Mouse (Mus musculus) T-helper 1 cell (primary cell): ENCODE measurements around the gene Hmga2.
"Not testable (repeated sequence)": the region's sequence is repeated elsewhere in the genome, so short reads cannot be mapped to it uniquely, and the experiment has no call there.

ENCODE experiments used
- in situ Hi-C: fragments of 300-600 bp; cut with MboI, MseI; formaldehyde crosslinking; loops from one replicate; pipeline ENCODE4 v1.15.1; 2025; ENCODE audit warnings: high pct_unique_total_duplicates

Hmga2 gene

DNA sequence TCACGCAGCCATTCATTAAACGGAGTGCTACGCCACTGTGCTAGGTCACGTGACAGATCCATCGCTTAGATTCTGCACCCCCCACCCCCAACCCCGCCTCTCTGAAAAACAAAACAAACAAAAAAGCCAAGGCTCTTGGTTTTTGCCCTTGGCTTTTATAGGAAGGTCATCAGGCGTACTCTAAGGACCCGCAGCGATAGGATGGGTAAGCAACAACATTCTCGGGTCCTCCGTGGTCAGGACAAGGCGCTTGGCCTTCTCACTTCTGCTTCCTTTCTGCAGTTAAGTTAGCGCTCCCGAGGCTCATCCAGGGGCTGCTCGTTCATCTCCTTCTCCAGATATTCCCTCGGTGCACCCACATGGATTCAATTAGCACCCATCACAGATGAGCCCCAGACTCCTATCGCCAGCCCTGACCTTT is 79.0 kb downstream of the Hmga2 start:
- in situ Hi-C loops, result no loop called here

DNA sequence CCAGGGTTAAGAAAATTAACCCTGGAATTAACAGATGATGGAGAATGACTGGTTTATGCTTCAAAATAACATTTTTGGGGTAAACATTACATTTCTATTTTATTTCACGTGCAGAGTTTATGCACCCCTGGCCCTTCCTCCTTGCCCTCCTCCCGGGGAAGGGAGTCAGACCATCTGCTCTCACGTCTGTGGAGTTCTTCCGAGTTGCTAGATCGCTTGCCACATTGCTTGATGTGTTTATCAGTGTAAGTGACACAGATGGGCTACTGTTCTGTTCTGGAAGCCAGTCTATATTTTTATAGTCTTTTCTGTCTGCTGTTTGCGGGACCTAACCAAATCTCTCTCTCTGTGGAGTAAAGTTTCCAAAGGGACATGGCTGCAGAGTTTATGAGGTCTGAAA is 80.7 kb downstream of the Hmga2 start:
- in situ Hi-C loops, result no loop called here

DNA sequence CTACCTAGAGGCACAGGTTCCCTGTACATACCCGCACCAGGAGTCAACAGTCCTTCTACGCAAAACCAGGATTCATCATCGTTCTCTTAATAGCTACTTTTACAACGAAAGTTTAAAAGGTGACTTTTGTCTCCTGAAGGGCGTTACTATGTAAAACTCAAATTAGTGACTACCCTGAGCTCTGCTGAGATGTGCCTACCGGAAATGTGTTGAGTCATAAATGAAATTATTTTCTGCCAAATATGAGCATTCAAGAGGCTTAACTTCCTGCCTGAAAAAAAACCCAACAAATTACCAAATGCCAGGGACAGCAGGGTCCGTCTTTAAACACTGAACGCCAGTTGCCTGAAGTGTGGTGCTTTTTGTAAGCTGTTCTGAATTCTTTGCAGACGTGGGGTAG is 81.5 kb downstream of the Hmga2 start:
- in situ Hi-C loops, result no loop called here

DNA sequence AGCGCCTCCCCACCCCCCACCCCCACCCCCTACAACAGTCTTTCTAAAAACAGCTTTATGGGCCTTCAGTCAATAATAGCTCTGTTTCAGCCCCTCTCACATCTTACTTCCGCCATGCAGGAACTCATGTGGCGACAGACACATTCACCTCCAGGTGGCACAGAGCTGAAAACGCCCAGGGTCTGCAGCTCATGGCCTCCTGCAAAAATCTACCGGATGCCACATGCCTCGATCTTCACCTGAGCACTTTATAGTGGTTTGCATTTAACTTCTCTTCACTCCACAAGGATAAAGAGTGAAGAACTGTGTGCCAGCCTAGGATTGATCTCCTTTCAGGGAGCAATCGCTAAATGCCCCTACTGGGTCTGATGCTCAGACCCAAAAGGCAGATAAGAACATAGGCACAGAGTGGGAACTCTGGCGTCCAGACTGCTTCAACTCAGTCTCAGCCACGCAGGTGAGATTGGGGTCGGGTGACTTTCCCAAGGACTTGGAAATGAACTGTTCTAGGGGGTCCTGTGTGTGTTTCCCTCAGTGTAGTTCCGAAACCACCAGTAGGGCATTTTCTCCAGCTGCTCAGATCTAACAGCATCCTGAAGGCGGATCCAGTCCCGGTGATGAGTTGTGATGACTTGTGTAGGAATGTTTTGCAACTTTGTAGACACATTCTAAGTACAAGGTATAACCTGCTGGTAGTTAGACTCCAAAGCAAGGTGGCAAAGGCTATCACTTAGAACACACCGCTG is 84.1 kb downstream of the Hmga2 start:
- in situ Hi-C loops, result no loop called here

DNA sequence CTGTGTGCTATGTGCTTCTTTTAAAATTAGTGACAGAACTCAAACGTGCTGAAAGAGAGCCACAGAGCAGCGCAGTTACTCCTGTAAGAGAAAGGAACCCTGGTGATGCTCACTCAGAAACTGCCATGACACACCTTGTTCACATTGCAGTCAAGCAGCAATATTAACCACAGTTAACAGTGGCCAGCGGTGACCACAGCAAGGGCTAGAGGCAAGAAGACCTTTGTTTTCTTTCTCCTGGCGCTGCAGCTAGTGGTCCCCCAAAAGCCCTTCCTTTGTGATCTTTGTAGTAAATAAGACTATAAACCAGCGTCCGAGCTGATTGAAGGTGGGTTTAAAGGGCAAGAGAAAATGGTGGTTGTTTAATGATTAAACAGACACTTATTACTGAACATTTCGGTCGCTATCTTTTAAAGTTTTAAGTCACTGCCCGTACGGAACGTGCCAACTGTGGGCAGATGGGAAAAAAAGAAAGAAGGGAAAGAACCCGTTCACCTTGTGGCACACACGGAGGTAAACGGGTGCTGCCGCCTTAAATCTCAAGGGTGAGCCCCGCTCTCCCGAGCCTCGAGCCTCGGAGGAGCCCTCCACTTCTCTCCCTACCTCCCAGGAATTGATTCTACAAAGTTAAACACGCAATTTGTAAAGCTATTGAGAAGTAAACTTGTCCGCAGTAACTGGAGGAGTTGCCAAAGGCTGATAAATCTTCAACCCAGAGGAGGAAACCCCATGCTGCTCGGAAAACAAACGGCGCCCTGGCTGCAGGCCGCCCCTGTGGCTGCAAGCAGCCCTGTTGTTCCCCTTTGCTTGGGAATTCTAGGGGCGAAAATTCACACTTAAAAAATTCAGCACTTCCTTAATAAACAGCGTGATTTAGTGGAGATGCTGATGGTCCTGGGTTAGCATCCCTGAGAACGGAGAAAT is 85.1 kb downstream of the Hmga2 start:
- in situ Hi-C loops, result no loop called here

DNA sequence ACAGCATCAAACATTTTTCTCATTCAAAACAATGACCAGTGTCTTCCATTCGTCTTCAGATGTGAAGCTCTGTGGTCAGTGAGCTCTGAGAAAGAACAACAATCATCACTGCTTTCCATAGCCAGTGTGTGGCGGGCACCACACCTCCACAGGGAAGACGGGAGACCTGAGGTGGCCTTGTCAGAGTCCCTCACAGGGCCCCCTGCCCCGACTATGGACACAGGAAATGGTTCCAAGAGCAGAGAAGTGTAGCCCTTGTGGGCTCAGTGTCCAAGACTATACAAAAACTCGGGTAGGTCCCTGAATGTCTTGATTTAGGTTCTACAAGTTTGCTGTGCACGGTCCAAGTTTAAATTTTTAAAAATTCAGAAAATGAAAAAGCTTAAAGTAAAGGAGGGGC is 86.6 kb downstream of the Hmga2 start:
- in situ Hi-C loops, result no loop called here

DNA sequence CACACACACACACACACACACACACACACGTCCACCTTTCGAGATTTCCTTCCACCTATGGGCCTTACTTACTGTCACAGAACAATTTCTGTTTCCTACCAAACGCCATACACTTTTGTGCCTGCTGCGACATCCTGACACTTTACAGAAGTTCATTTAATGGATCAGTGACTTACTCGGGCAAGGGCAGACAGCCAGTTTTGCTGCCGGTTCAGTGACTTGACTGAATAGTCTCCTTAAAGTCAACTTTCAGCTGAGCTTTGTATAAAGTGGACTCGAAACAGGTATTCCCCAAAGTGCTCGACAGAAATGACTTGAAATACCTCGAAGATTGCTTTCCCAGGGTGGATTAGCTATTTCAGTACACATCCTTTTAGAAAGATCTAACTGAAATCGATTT is 87.3 kb downstream of the Hmga2 start:
- in situ Hi-C loops, result no loop called here

DNA sequence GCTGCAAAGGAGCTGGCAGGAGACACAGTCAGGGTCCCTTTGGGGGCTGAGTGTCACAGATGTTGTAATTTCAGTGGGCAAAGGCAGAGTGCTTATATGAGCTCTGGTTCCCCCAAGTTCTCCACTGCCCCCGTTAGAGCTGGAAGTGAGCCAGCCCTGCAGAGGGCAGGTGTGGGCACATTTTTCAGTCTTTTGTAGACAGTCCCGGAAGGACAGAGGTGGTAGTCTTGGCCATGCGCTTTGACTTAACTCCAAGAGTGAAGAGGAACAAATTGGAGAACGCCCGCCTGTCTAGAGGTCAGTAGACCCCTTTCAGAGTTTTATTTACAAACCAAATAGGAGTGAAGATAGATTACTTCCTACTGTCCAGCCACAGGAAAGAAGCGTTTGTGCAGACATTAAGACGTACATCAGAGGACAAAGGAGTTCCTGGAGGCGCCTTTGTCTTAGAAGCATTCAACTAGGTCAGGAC is 87.8 kb downstream of the Hmga2 start:
- in situ Hi-C loops, result no loop called here

DNA sequence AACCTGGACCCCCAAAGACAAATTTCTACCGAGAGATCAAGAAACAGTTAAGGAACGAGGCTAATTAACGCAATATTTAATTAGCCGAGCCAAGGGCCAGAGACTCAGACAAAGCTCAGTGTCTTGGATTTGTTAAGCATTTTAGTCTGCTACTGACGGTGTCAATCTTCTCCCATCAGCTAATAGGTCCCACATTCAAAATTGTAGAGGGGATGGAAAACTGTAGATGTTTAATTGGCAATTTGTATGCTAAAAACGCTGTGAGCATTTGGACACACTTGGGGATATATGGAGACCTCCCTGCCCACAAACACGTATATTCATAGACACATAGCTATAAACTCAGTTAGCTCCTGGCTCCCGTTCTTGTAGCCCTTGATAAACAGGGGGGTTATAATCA is 89.2 kb downstream of the Hmga2 start:
- in situ Hi-C loops, result no loop called here

DNA sequence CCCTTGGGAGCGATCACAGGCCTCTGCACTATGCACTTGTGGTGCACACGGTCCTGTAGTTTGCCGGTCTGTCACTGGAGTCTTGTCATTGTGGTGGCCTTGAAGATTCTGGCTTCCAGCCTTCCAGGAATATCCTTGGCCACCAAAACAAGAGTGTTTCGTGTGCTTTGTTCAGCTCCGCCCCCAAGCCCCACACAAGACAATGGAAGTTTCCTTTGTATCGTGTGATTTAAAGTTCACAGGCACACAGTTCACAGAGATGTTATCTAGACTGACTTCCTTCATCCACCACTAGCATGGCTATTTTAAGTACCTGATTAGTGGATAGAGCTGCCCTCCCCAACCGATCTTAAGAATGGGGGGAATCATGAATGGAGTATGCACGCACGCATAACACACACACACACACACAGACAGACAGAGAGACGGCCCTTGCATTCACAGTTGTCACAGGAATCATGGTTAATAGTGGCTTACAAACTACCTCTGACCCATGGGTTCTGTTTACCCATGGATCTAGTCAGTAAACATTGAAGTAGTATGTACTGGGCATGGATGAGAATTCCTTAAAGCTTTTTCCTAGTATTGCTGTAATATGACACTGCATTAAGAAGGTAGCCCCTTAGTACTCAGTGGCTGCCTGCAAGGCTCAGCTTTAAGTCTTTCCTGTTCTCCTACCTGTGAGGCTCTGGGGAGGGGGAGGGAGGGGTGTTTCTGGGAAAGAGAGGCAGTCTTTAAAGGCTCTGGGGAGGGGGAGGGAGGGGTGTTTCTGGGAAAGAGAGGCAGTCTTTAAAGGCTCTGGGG is 91.3 kb downstream of the Hmga2 start:
- in situ Hi-C loops, result no loop called here

DNA sequence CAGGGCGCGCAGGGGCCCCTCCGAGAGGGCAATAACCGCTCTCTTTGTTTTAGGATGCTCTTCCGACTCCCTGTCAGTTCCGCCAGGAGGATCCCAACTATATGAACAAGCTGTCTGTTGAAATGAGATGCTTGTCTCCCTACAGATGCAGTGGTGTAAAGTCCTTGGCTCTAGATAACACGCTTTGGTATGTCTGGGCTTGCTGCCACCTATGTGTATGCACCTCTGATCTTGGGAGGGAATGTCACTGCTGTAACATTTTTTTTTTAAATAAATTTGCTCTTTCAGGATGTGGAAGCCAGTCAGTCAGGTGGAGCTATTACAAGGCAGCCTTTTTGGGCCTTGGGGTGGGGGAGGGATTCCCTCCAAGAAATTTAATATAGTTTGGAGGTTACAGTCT is 92.2 kb downstream of the Hmga2 start:
- in situ Hi-C loops, result no loop called here

DNA sequence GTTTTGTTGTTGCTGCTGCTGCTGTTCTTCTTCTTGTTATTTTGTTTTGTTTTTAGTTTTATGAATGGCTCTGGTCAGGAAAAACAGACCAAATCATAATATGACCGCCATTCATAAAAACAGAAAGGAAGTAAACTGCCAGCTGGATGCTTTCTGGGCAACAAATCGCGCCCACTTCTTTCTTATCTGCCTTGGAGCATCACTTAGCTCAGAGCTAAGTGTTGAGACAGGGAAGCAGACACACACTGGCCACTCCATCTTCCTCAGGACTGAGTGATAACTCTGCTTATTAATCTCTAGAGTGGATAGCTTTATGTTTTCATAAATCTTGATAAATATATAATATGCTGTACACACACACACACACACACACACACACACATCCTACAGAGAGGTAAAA is 98.5 kb downstream of the Hmga2 start:
- in situ Hi-C loops, result no loop called here

DNA sequence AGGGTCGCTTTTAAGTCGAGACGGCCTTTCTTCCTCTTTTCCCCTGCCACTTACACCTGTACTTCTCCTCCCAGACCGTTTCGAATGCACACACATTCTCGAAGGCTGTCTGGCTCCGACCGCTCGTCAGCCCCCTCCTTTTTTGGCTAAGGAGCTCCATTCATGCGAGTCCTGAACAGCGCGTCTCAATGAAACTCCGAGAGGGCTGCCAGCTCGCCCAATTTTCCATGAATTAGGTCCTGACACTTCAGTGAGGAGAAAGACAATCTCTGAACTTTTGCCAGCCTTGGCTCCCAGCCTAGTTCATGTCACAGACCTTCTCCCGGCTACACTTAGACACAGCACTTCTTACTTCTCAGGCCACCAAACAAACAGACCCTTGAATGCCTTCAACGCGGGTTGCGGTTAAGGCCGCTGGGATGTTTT is 98.9 kb downstream of the Hmga2 start:
- in situ Hi-C loops, result no loop called here

DNA sequence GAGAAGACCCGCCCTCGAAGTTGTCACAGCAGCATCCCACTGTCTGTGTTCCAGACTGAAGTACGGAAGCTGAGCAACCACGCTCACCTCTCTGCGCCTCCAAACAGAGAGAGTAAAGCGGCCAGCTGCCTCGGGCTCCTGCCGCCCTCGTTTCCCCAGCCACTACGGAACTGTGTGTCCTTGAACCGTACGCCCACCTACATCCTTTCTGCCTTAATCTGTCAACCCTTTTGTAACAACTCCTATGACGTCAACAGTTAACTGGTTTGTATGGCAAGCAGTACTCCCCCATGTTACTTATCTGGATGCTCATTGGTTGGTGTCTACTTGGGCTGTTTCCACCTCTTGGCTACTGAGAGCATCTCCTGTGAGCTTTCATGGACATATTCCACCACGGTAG is 100.8 kb downstream of the Hmga2 start:
- in situ Hi-C loops, result no loop called here

DNA sequence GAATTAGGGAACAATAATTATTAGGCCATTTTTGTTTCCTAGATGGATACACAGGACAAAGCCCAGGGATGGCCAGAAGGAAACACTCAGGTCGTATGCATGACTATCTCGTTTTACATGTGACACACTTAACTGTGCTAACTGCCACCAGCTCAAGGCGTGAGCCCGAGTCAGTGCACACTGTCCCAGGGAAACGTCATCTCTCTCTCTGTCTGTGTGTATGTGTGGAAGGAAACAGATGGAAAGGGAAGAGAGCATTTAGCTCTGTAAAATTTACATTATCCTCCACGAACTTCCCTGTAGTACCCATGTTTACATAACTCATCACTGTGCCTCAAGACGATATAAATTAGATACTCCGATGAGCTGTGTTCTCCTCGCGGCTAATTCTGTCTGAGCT is 105.1 kb downstream of the Hmga2 start:
- in situ Hi-C loops, result no loop called here

DNA sequence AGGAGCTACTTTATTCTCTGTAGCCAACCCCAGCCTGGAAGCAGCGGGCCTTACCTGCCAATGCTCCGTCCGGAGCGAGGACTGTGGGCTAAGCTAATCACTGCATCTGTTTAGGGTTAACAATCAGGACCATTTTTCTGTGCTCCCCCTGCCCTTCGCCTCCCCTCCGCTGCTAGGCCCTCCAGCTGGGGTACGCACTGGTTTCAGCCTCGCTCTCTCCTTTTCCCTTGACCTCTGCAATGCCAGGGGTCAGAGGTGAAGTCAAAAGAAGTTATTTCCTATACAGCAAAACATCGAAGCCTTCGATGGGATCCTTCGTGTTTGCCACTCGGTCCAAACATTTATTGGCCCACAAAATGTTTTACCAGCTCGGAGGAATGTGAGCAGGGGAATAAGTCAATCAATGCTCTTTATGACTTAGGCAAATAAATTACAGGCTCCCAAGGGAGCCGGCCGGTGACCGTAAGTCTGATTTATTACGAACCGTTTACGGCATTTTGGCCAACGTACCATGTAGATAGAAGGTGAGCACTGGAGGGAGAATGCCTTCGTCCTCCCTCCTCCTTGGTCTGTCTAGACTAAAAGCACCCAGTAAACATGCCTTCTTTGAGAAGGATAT is 107.0 kb downstream of the Hmga2 start:
- in situ Hi-C loops, result no loop called here

DNA sequence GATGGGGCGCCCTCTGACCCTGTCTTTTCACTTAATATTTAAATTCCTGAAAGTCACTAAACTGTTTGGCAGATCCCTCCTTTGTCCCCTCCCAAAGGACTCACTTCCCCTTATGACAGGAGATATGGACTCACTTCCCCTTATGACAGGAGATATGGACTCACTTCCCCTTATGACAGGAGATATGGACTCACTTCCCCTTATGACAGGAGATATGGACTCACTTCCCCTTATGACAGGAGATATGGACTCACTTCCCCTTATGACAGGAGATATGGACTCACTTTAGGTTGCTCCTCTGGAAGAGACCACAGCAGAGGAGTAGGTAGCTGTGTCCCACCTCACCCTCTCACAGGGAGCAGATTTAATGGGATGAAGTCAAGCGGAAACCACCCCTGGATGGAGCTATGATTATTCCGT is 110.1 kb downstream of the Hmga2 start:
- in situ Hi-C loops, result not testable (repeated sequence)

DNA sequence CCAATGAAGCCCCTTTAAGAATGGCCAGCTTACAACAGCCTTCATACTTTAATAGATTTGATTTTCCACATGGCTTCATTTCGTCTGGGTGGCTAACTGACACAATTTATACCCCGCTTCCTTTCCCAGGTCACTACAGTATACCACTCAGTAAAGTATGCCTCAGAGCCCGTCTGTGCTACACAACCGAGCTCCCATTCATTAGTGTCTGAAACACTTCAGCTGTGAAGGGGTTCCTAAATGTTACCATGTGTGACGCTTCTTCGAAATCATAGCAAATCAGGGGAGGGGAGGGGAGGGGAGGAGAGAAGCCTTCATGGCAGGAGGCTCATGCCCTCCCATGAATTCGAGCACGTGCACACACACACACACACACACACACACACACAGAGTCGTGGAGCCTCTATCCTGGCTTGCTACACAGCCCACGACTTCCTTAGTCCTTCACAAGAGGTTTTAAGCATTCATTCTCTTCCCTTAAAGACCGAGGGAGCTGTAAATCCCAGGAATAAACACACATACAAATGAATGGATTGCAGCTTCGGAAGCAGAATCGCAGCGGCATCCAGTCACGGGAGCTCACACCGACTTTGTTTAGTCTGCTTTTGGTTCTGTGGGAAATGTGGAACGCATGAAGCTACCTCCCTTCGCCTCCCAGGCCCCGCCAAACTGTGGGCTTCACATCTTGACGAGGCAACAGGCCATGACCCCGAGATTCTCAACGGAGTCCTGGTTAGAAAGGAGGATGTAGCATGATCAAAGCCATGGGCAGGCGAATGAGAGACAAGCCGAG is 110.7 kb downstream of the Hmga2 start:
- in situ Hi-C loops, result no loop called here

DNA sequence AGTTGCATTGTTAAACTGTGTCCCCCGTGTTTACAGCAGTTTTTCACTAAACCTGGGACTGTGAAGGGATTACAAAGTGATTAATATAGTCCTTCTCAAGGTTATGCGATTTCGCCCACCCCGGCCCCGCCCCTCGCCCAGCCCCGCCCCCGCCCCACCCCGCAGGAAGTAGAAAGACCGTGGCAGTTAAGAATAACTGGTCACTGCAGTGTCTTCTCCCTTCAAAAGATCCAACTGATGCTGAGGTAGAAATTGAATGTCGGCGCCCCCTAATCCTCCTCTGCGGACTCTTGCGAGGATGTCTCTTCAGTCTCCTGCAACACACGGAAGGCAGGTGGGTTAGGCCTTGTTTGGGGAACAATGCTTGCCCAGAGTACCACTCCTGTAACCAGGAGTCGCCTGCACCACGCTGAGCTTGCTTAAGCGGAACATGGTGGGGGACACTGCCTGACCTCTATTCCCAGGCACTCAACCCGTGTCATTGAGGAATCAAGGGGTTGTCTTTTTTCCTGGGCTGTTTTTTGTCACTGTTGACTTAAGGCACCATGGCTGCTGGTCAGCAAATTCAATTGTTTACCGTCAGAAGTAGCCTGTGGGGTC is 112.2 kb downstream of the Hmga2 start:
- in situ Hi-C loops, result no loop called here

DNA sequence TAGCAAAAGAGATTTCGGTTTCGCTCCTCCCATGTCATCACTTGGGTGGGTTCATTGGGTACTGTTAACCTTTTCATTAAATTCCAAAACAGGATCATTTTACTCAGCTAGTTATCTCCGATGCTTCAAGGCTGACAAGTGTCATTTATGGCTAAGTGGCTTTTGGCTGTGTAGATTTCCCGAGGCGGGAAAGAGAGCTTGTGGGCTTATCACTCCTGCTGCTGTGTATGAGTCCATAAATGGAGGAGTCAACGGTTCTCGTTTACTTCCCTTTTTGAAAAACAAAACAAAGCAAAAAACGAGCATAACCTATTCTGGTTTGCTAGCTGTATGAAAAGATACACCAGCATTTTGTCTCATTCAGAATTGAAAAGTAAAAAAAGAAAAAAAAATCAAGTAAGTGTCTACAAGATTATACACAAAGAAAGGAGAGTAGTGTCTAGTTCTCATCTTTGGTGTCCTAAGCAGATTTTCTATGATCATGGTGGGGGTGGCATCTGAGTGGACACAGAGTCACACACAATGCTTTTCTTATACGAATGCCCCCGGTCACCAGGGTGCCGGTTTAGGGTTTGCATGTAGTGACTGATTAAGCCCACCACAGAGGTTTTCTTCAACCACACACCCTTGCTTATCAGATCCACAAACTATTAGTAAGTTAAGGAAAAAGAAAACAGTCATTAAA is 112.8 kb downstream of the Hmga2 start:
- in situ Hi-C loops, result not testable (repeated sequence)
